Mouse (Mus musculus) midbrain, embryonic 16.5 days (tissue): ENCODE data around the gene Mctp1. TPM values are rescaled to one million over a fixed set of nuclear protein-coding genes. Genes with fewer than 3 reads are reported as not detected.

Experiments used
- ATAC-seq: fragments of 200-750 bp; cut with Nextera tagmentation; 2 replicates; pipeline ENCODE4 v1.8.0; 2017; ENCODE audit warnings: moderate TSS enrichment
- H3K27ac ChIP-seq: fragments of 300-500 bp; sonication (generic); 2 replicates; pipeline ENCODE4 v1.5.1; 2014; ENCODE audit warnings: mild to moderate bottlenecking, low read length, mixed read lengths
- H3K27me3 ChIP-seq: fragments of 300-500 bp; sonication (generic); 2 replicates; pipeline ENCODE4 v1.6.1; 2014; ENCODE audit warnings: low read depth, low read length, mixed read lengths; ENCODE audit not compliant: control insufficient read depth, insufficient read depth
- H3K36me3 ChIP-seq: fragments of 300-500 bp; sonication (generic); 2 replicates; pipeline ENCODE4 v1.6.1; 2014; ENCODE audit warnings: mild to moderate bottlenecking, low read length, moderate library complexity, mixed read lengths; ENCODE audit not compliant: control insufficient read depth, insufficient read depth
- H3K4me1 ChIP-seq: fragments of 300-500 bp; sonication (generic); 2 replicates; pipeline ENCODE4 v1.6.1; 2014; ENCODE audit warnings: mild to moderate bottlenecking, low read length, mixed read lengths; ENCODE audit not compliant: control insufficient read depth, insufficient read depth
- H3K4me2 ChIP-seq: fragments of 300-500 bp; sonication (generic); 2 replicates; pipeline ENCODE4 v1.6.1; 2014; ENCODE audit warnings: mild to moderate bottlenecking, low read length, mixed read lengths
- H3K4me3 ChIP-seq: fragments of 300-500 bp; sonication (generic); 2 replicates; pipeline ENCODE4 v1.5.1; 2014; ENCODE audit warnings: low read depth, mild to moderate bottlenecking, low read length, moderate library complexity, mixed read lengths
- H3K9ac ChIP-seq: fragments of 300-500 bp; sonication (generic); 2 replicates; pipeline ENCODE4 v1.6.1; 2014; ENCODE audit warnings: low read depth, low read length, mixed read lengths
- H3K9me3 ChIP-seq: fragments of 300-500 bp; sonication (generic); replicated peaks from 2 replicates; pipeline ENCODE4 v1.6.1; 2014; ENCODE audit warnings: mild to moderate bottlenecking, low read length, mixed read lengths; ENCODE audit not compliant: control insufficient read depth, poor library complexity, severe bottlenecking
- WGBS: fragments of 180-500 bp; shearing (Covaris S2); extraction: QIAGEN DNeasy Blood & Tissue Kit; methylation state at CpG from one replicate; pipeline ENCODE4 v1.1.7; 2014; 5-methylcytosine and 5-hydroxymethylcytosine counted together
- polyA plus RNA-seq: library from polyadenylated mRNA; unstranded; fragments of >200 nt; fragmentation: Nextera tagmentation; extraction: Ambion mirVana; gene quantifications from 2 replicates; pipeline ENCODE4 v1.2.1, GENCODE M21; 2015

The Mctp1 gene
- polyA plus RNA-seq, 1 experiment from 2014 or later: 3.6 TPM

DNA sequence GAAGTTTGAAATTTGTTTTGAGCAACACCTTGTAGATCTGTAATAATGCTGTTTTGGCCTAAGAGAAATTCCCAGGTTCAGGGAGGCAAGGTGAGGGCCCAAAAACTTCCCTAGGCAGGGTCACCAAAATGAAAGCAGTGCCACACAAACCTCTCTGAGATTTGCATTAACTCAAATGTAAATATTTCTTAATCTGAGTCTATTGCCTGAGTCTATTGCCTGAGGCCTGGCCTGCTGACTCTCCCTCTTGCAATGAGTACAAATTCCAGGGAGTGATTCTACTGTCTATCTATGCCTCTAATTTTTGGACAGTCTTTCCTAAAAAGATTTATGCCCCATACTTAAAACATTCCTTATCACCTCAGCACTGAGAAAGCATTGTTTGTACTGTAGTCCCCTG is 143.0 kb downstream of the Mctp1 start:
- Histone ChIP-seq H3K9me3 (no peaks in the 10 kb centered on the region), H3K4me1 (no peaks in the 10 kb centered on the region), H3K27me3 (no peaks in the 10 kb centered on the region), H3K27ac (no peak overlapping the region), H3K9ac (no peak overlapping the region), H3K4me2 (no peak overlapping the region), H3K36me3 (no peaks in the 10 kb centered on the region), H3K4me3 (no peak overlapping the region)
- ATAC-seq: no peak

DNA sequence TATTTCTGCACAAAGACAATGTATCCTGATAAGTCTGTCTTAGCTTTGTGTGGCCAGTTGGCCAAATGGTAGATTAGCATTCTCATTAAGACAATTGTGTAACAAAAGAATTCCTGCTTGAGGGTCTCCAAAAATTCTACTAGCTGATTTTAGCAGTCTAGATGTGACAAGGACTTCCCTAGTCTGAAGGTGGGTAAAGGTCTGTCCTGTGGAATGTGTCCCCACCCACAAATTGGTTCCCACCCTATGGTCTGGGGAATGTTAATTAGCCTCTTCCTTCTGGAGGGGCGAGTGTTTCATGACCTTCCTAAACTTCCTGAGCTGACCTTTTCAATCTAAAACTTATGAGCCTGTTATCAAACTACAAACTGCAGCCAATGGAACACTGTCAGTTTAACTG is 143.4 kb downstream of the Mctp1 start:
- no peaks in the 10 kb centered on the region for H3K27me3 ChIP-seq
- no peak overlapping the region for H3K4me3 ChIP-seq
- H3K4me2 ChIP-seq: no peak overlapping the region
- 45% methylated on average over 1 of the region's 1 CpGs for WGBS
- H3K9ac ChIP-seq: no peak overlapping the region
- ATAC-seq: no peak
- H3K36me3 ChIP-seq: no peaks in the 10 kb centered on the region
- no peaks in the 10 kb centered on the region for H3K9me3 ChIP-seq
- no peaks in the 10 kb centered on the region for H3K4me1 ChIP-seq
- no peak overlapping the region for H3K27ac ChIP-seq

DNA sequence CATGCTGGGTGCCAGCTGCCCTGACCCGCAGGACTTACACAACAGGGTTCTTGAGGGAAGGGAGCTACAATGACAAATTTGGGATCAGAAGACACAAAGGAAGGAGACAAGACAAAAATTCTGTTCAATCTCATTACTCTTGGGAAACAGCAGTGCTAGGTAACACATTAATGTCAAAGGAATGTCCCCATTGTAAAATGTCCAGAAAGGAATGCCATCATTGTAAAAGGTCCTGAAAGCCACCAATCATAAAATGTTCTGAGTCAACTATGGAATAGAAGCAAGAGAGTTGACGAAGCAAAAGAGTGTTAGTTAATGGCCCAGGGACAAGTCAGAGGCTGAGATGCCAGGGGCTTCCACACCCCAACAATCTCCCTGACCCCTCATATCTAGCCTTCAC is 145.6 kb downstream of the Mctp1 start:
- WGBS: 84% methylated on average over 2 of the region's 2 CpGs
- ATAC-seq: no peak
- Histone ChIP-seq H3K27ac (no peak overlapping the region), H3K4me2 (no peak overlapping the region), H3K4me1 (no peaks in the 10 kb centered on the region), H3K27me3 (no peaks in the 10 kb centered on the region), H3K36me3 (no peaks in the 10 kb centered on the region), H3K4me3 (no peak overlapping the region), H3K9ac (no peak overlapping the region), H3K9me3 (no peaks in the 10 kb centered on the region)

DNA sequence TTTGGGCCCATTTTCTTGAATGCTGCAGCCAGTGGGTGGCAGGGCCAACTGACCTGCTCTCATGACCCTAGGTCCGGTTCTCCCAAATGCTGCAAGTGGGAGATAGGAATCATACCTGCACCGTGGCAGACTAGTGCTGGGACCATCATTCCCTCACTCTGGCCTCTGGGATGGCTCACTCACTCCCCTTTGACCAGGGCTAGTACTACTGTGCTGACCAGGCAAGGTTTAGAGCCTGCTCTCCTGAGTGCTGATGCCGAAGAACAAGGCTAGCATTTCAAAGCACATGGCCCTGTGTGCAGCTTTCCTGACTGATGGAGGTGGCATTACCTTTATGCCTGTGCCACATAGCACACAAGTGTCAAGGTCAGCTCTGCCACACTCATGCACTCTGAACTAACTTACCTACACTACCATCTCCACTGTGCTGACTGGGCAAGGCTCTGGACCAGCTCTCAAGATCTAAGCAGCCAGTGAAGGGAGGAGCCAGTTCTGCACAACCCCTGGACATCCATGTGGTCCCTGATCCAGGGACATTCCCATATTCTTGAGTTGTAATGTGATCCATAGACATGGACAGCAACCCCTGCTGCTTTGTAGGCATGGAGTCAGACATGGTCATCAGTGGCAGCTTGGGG is 146.7 kb downstream of the Mctp1 start:
- H3K36me3 ChIP-seq: no peaks in the 10 kb centered on the region
- H3K9ac ChIP-seq: no peak overlapping the region
- ATAC-seq: no peak
- H3K9me3 ChIP-seq: no peaks in the 10 kb centered on the region
- H3K27ac ChIP-seq: no peak overlapping the region
- H3K27me3 ChIP-seq: no peaks in the 10 kb centered on the region
- WGBS: 98% methylated on average over 3 of the region's 3 CpGs
- H3K4me3 ChIP-seq: no peak overlapping the region
- no peaks in the 10 kb centered on the region for H3K4me1 ChIP-seq
- no peak overlapping the region for H3K4me2 ChIP-seq

DNA sequence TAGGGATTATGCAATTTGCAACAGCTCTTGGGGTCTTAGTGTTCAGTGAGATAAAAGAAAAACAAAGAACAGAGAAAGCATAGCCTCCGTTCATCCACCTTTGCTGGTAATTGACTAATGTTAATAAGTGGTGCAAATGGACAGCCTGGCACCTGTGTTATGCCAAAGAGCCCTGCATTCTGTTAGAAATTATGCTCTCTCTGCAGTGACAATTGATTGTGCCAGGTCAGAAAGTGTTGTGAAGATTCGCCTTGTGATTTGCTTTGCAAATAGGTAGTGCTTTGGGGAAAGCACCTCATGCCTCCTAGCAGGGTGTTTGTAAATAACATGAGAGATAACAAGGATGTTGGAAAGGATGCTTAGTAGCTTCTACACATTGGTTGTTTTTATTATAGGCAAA is 163.5 kb downstream of the Mctp1 start:
- H3K27me3 ChIP-seq: no peaks in the 10 kb centered on the region
- no peak for ATAC-seq
- no peak overlapping the region for H3K27ac ChIP-seq
- WGBS: 47% methylated on average over 2 of the region's 2 CpGs
- H3K9ac ChIP-seq: no peak overlapping the region
- H3K4me2 ChIP-seq: no peak overlapping the region
- H3K4me1 ChIP-seq: no peaks in the 10 kb centered on the region
- no peaks in the 10 kb centered on the region for H3K36me3 ChIP-seq
- no peak overlapping the region for H3K4me3 ChIP-seq
- no peaks in the 10 kb centered on the region for H3K9me3 ChIP-seq

DNA sequence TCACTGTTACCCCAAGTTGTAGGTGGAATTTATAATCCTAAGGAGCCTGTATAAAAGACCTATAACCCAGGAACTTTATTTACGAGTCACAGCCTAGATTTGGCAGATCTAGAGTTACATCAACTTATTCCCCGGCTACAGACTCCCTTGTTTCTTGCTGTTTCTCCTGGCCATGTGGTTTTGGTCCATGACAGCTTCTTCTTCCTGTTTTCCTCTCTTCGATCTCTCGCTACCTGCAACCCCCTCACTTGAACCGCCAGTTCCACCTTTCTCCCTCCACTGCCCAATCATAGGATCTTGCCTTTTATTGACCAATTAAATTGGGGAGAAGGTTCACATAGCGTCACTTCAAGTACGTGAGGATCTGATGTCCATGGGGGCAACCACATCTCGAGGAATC is 176.6 kb downstream of the Mctp1 start:
- no peak for ATAC-seq
- no peak overlapping the region for H3K9ac ChIP-seq
- no peak overlapping the region for H3K4me2 ChIP-seq
- H3K4me1 ChIP-seq: no peaks in the 10 kb centered on the region
- no peak overlapping the region for H3K4me3 ChIP-seq
- WGBS: 94% methylated on average over 8 of the region's 8 CpGs
- no peak overlapping the region for H3K27ac ChIP-seq
- no peaks in the 10 kb centered on the region for H3K9me3 ChIP-seq
- H3K27me3 ChIP-seq: no peaks in the 10 kb centered on the region
- no peaks in the 10 kb centered on the region for H3K36me3 ChIP-seq

DNA sequence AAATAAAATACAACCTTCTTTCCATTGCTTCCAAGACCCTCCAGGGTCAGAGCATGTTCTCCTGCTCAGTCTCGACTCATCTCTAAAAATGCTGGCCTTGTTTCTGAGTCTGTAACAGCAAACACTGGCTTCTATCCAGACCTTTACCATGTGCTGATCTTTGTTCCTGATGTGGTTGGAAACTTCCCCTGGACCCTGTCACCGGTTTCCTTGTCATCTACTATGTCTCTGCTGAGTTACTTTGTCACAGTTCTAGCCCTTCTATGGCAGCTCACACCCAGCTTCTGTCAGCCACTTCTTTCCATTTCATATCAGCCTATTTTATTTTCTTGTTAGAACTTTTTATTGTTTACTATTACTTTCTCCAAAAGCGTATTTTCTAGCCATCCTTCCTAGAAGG is 177.3 kb downstream of the Mctp1 start:
- ATAC-seq: no peak
- Histone ChIP-seq H3K27ac (no peak overlapping the region), H3K9me3 (no peaks in the 10 kb centered on the region), H3K27me3 (no peaks in the 10 kb centered on the region), H3K4me1 (no peaks in the 10 kb centered on the region), H3K9ac (no peak overlapping the region), H3K4me2 (no peak overlapping the region), H3K36me3 (no peaks in the 10 kb centered on the region), H3K4me3 (no peak overlapping the region)
- whole genome bisulfite sequencing: 90% methylated on average over 3 of the region's 3 CpGs

DNA sequence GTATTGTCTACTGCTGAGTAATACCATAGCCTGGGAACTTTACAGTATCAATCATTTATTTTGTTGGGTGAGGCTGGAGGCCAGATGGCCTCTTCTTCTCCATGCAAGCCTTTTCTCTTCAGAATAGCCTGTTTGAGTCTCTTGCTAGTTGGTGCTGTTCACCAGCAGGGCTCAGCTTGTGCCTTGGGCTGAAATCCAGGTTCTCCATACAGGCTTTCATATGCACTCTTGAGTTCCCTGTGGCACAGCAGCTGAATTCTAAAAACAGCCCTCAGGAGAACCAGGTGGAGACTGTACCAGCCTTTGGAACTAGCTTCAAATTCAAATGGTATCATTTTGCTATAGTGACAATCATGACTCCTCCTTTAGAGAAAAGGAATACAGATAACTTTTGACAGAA is 179.7 kb downstream of the Mctp1 start:
- no peaks in the 10 kb centered on the region for H3K36me3 ChIP-seq
- ATAC-seq: no peak
- H3K4me3 ChIP-seq: no peak overlapping the region
- H3K27ac ChIP-seq: no peak overlapping the region
- no peak overlapping the region for H3K4me2 ChIP-seq
- no peak overlapping the region for H3K9ac ChIP-seq
- H3K27me3 ChIP-seq: no peaks in the 10 kb centered on the region
- no peaks in the 10 kb centered on the region for H3K4me1 ChIP-seq
- no peaks in the 10 kb centered on the region for H3K9me3 ChIP-seq

DNA sequence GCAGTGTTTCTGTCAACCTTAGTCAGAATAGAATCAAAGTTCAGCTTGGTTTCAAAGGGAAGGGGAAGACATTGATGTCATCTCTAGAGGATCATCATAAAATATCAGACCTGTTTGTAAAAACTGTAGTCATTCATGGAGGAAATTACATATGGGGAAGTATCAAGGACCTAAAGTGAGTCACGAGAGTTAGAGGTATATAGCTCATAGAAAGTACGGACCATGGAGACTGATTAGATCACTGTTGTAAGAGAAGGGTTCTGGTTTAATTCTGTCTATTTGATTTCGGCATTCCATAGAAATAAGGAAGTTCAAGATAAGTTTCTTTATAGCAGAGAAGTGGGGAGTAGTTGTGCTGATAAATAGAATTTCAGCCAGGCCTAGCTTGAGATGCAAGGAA is 181.7 kb downstream of the Mctp1 start:
- ATAC-seq: no peak
- Histone ChIP-seq H3K27me3 (no peaks in the 10 kb centered on the region), H3K4me1 (no peaks in the 10 kb centered on the region), H3K27ac (no peak overlapping the region), H3K9me3 (no peaks in the 10 kb centered on the region), H3K36me3 (no peaks in the 10 kb centered on the region), H3K9ac (no peak overlapping the region), H3K4me2 (no peak overlapping the region), H3K4me3 (no peak overlapping the region)
- WGBS: 94% methylated on average over 3 of the region's 3 CpGs

DNA sequence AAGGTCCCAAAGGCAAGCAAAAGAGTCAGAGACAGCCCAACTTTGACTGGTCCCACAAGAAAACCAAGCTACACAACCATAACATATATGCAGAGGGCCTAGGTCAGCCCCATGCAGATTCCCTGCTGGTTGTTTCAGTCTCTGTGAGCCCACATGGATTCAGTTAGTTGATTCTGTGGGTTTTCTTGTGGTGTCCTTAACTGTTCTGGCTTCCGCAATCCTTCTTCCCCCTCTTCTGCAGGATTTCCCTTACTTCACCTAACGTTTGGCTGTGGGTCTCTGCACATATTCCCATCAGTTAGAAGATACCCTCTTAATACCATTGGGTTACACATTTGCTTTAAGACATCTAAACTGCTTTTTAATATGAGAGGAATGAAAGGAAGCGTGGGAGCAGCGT is 183.1 kb downstream of the Mctp1 start:
- Histone ChIP-seq H3K9me3 (no peaks in the 10 kb centered on the region), H3K4me2 (no peak overlapping the region), H3K27ac (no peak overlapping the region), H3K9ac (no peak overlapping the region), H3K27me3 (no peaks in the 10 kb centered on the region), H3K4me1 (no peaks in the 10 kb centered on the region), H3K36me3 (no peaks in the 10 kb centered on the region), H3K4me3 (no peak overlapping the region)
- ATAC-seq: no peak
- WGBS: 93% methylated on average over 4 of the region's 4 CpGs
